Mouse (Mus musculus): Measurements from ENCODE around the gene Bcl2a1d. TPM values are rescaled to one million over a fixed set of nuclear protein-coding genes. Genes with fewer than 3 reads are reported as not detected.
A peak's percentile ranks its signal among the peaks of the same experiment; 100 is the strongest.
"Not testable (repeated sequence)": the region's sequence is repeated elsewhere in the genome, so short reads cannot be mapped to it uniquely, and the experiment has no call there.

The Bcl2a1d gene
- 0.23 TPM in 1 of 2 replicates, not detected in the other for polyA plus RNA-seq (2016; fragmentation: Nextera tagmentation; extraction: Ambion mirVana)

DNA sequence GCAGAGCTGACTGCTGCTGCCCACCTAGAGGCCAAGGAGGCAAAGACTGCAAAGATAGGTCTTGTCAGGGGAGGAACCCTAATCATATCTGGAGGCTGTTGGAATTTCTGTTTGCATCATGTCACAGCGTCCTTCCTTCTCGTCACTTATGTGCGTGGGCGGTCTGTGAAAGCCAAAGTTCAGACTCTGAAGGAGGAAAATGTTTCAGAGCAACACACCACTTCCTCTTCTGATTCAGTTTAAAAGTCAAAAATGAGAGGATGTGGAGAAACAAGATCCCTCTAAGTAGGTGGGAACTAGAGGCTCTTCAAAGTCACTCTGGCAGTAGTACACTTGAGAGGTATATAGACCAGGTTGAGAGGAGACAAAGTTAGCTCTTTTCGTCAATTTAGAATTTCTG, at the start of gene Bcl2a1d:
Gene Bcl2a1d, minus strand, starts transcription at position 187 of the 400 bp plus-strand sequence.
- H3K9ac ChIP-seq; H3K36me3 ChIP-seq; H3K4me2 ChIP-seq; H3K4me3 ChIP-seq; H3K9me3 ChIP-seq (replicated peaks); H3K27ac ChIP-seq (ENCODE audit: poor library complexity, severe bottlenecking); H3K27me3 ChIP-seq (replicated peaks); ATAC-seq (ENCODE audit: insufficient number of reproducible peaks, low FRiP score); H3K4me1 ChIP-seq (replicated peaks): not testable (repeated sequence)
- 60% methylated on average over 5 of the region's 5 CpGs for WGBS

- not testable (repeated sequence) for H3K36me3 ChIP-seq; H3K4me1 ChIP-seq (replicated peaks); H3K9ac ChIP-seq; H3K9me3 ChIP-seq (replicated peaks); H3K4me3 ChIP-seq; H3K27me3 ChIP-seq (replicated peaks); ATAC-seq (ENCODE audit: insufficient number of reproducible peaks, low FRiP score); H3K4me2 ChIP-seq; H3K27ac ChIP-seq (ENCODE audit: poor library complexity, severe bottlenecking)
- WGBS = 77% methylated on average over 4 of the region's 6 CpGs
Observed at GRCm38 (mm10) chr9:88770239-88770638, 38.5 kb upstream of the Bcl2a1d start.

- H3K27ac ChIP-seq (ENCODE audit: poor library complexity, severe bottlenecking); H3K9me3 ChIP-seq (replicated peaks); ATAC-seq (ENCODE audit: insufficient number of reproducible peaks, low FRiP score); H3K4me2 ChIP-seq; H3K4me1 ChIP-seq (replicated peaks); H3K27me3 ChIP-seq (replicated peaks); H3K36me3 ChIP-seq; H3K9ac ChIP-seq; H3K4me3 ChIP-seq: not testable (repeated sequence)
- WGBS = 68% methylated on average over 4 of the region's 5 CpGs
Observed at GRCm38 (mm10) chr9:88769470-88769869, 37.8 kb upstream of the Bcl2a1d start.

DNA sequence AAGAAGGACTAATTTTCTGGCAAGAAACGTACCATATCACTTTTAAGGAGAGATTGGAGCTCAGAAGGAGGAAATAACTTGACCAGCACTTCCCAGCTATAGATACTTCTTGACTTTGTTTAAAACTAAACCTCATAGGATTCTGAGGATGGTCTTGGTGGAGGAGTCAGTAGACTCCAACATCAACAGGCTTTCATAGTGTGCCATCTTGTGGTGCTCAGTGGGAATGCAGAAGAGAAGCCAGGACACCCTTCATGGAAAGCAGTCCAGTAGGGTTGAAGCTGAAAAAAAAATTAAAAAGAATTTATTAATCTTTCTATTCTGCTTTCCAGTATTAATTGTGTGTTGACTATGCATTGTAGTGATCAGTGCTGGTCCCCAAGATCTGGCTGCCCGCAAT, 15.0 kb upstream of the Bcl2a1d start:
- not testable (repeated sequence) for H3K9me3 ChIP-seq (replicated peaks); H3K27me3 ChIP-seq (replicated peaks); H3K4me3 ChIP-seq; H3K36me3 ChIP-seq; ATAC-seq (ENCODE audit: insufficient number of reproducible peaks, low FRiP score); H3K27ac ChIP-seq (ENCODE audit: poor library complexity, severe bottlenecking); H3K4me2 ChIP-seq; H3K4me1 ChIP-seq (replicated peaks); H3K9ac ChIP-seq
- 20% methylated on average over 1 of the region's 2 CpGs for WGBS

GRCm38 (mm10) chr9:88746046-88746445, 14.3 kb upstream of the Bcl2a1d start:
- H3K4me3 ChIP-seq; H3K27me3 ChIP-seq (replicated peaks); H3K9ac ChIP-seq; H3K36me3 ChIP-seq; ATAC-seq (ENCODE audit: insufficient number of reproducible peaks, low FRiP score); H3K9me3 ChIP-seq (replicated peaks); H3K4me1 ChIP-seq (replicated peaks); H3K27ac ChIP-seq (ENCODE audit: poor library complexity, severe bottlenecking); H3K4me2 ChIP-seq: not testable (repeated sequence)
- WGBS = 75% methylated on average over 1 of the region's 2 CpGs

GRCm38 (mm10) chr9:88735289-88735688, 3.6 kb upstream of the Bcl2a1d start:
- not testable (repeated sequence) for H3K4me3 ChIP-seq; H3K27me3 ChIP-seq (replicated peaks); H3K36me3 ChIP-seq; H3K4me1 ChIP-seq (replicated peaks); H3K9ac ChIP-seq; H3K4me2 ChIP-seq; ATAC-seq (ENCODE audit: insufficient number of reproducible peaks, low FRiP score); H3K27ac ChIP-seq (ENCODE audit: poor library complexity, severe bottlenecking); H3K9me3 ChIP-seq (replicated peaks)

- not testable (repeated sequence) for ATAC-seq (ENCODE audit: insufficient number of reproducible peaks, low FRiP score); H3K4me2 ChIP-seq
- 85% methylated on average over 1 of the region's 1 CpGs for whole genome bisulfite sequencing
Observed at GRCm38 (mm10) chr9:88733182-88733581, 1.5 kb upstream of the Bcl2a1d start.

DNA sequence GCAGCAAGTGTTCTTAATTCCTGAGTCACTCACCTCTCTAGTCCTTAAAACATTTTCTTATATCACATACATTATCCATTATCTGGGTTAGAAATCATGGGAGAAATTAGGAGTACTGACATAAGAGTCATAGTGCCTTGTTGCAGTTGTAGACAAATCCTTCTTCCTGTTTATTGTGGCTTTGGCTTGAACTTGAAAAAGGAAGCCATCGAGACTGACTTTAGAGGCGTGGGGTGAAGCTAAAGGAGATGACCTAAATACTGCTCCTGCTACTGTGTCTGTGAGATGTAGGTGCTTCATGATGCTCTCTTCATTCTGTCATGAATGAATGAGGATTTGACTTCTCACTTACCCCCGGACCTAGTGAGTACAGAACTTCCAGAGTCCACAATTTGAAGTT, 620 bp upstream of the Bcl2a1d start:
- H3K9ac ChIP-seq; H3K27ac ChIP-seq (ENCODE audit: poor library complexity, severe bottlenecking); H3K4me2 ChIP-seq; H3K9me3 ChIP-seq (replicated peaks); H3K36me3 ChIP-seq; ATAC-seq (ENCODE audit: insufficient number of reproducible peaks, low FRiP score); H3K4me3 ChIP-seq; H3K4me1 ChIP-seq (replicated peaks); H3K27me3 ChIP-seq (replicated peaks): not testable (repeated sequence)
- 62% methylated on average over 2 of the region's 3 CpGs for WGBS

More at GRCm38 (mm10) chr9:88733182-88733581, 1.5 kb upstream of the Bcl2a1d start:
- not testable (repeated sequence) for H3K9me3 ChIP-seq (replicated peaks); H3K4me3 ChIP-seq; H3K27ac ChIP-seq (ENCODE audit: poor library complexity, severe bottlenecking); H3K4me1 ChIP-seq (replicated peaks); H3K36me3 ChIP-seq; H3K9ac ChIP-seq; H3K27me3 ChIP-seq (replicated peaks)

- not testable (repeated sequence) for H3K4me2 ChIP-seq; H3K9me3 ChIP-seq (replicated peaks); H3K27me3 ChIP-seq (replicated peaks); H3K4me3 ChIP-seq; H3K4me1 ChIP-seq (replicated peaks); H3K9ac ChIP-seq; H3K27ac ChIP-seq (ENCODE audit: poor library complexity, severe bottlenecking); H3K36me3 ChIP-seq; ATAC-seq (ENCODE audit: insufficient number of reproducible peaks, low FRiP score)
Observed at GRCm38 (mm10) chr9:88728311-88728710, 3.4 kb downstream of the Bcl2a1d start.

GRCm38 (mm10) chr9:88721628-88722027, 10.1 kb downstream of the Bcl2a1d start:
- H3K4me2 ChIP-seq; H3K9me3 ChIP-seq (replicated peaks); ATAC-seq (ENCODE audit: insufficient number of reproducible peaks, low FRiP score); H3K27me3 ChIP-seq (replicated peaks); H3K27ac ChIP-seq (ENCODE audit: poor library complexity, severe bottlenecking); H3K4me3 ChIP-seq; H3K9ac ChIP-seq; H3K36me3 ChIP-seq; H3K4me1 ChIP-seq (replicated peaks): not testable (repeated sequence)

GRCm38 (mm10) chr9:88719989-88720537, 11.7 kb downstream of the Bcl2a1d start, which contains the start of gene Mthfsl:
Gene Mthfsl, minus strand, starts transcription at chr9:88720296.
- WGBS = 27% methylated on average over 11 of the region's 12 CpGs
- H3K9ac ChIP-seq; H3K27me3 ChIP-seq (replicated peaks); H3K4me1 ChIP-seq (replicated peaks); H3K36me3 ChIP-seq; H3K9me3 ChIP-seq (replicated peaks): not testable (repeated sequence)
- H3K4me2 ChIP-seq = peak within 1 kb of the TSS; percentile 64
- ATAC-seq (ENCODE audit: insufficient number of reproducible peaks, low FRiP score) = 0 out of 2 replicates have a peak, but pooled peaks have one; percentile 38
- H3K27ac ChIP-seq (ENCODE audit: poor library complexity, severe bottlenecking) = peak within 1 kb of the TSS; percentile 87
- peak within 1 kb of the TSS; percentile 41 for H3K4me3 ChIP-seq

Measured in heart, embryonic 12.5 days (tissue).